Mouse (Mus musculus) ZHBTc4 (cell line): ENCODE data around the gene Clec4a1.

ENCODE experiments used
- DNase-seq: peaks from one replicate; pipeline ENCODE4 v3.0.0-alpha.2; 2011; ENCODE audit warnings: low read depth, low spot score

Gene Clec4a1

DNA sequence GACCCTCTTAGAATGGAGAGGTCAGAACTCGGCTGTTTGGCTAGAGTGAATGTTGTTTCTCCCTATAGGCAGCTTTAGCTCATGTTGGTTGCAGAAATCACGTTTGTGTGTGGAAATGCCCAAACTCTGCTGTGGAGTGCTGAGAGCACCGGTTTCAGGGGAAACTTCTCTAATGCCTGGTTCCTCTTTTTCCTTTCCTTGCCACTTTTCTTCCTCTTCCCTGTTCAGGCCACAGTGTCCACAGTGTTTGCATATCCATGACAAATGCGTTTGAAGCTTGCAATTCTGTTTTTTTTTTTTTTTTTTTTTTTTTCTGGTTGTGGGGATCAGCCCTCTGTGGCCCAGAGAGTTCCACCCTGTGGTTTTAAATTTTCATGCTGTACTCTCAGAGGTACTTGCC is at the start of gene Clec4a1:
Clec4a1 (plus strand) TSS at position 398 of the 400 bp plus-strand sequence.
- DNase-seq, result no peak

DNA sequence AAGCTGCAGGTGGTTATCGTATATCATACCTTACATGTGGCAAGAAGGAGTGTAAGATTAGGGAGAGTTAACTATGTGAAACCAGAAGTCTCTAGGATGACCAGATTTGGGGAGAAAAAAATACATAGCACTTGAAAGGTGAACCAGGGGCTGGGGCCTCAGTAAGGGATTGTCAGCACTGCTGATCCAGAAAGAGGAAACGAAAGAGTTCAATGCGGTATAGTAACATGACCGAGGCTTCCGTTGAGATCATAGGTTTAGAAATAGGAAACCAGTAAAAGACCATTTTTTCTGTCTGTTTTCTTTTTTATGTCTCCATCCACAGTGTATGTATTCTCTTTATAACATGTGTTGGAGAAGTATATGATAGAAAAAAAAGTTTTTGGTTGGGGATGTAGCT is 48.8 kb upstream of the Clec4a1 start:
- DNase-seq, result no peak

GRCm38 (mm10) chr6:122873871-122874719 is 47.6 kb upstream of the Clec4a1 start, which contains the start of gene Necap1:
Gene Necap1, plus strand, starts transcription at chr6:122874474.
- DNase-seq, result peak; percentile 97

GRCm38 (mm10) chr6:122874720-122875389 is 46.8 kb upstream of the Clec4a1 start:
- DNase-seq, result peak; percentile 55

DNA sequence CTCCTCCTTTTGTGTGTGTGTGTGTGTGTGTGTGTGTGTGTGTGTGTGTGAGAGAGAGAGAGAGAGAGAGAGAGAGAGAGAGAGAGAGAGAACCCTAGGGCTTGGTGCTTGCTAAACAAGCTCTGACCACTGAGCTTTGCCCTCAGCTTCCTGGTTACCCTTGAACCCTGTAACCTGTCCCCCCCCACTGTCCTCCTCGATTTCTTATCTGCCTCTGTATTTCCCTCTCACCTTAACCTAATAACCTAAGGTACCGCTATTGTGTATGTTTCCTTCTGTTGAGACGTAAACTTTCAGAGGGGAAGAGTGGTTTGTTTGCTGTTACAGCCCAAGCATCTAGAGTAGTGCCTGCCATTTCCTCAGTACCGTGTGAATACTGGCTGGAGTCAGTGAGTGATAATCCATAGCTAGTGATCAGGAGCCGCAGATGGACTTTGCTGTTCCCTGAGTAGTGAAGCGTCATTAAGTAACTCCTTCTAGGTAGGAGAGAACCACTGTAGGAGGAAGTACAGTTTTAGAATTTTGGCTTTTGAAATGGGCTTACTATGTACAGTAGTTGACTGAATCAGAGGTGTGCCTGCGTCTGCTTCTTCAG is 42.4 kb upstream of the Clec4a1 start:
- DNase-seq, result no peak

DNA sequence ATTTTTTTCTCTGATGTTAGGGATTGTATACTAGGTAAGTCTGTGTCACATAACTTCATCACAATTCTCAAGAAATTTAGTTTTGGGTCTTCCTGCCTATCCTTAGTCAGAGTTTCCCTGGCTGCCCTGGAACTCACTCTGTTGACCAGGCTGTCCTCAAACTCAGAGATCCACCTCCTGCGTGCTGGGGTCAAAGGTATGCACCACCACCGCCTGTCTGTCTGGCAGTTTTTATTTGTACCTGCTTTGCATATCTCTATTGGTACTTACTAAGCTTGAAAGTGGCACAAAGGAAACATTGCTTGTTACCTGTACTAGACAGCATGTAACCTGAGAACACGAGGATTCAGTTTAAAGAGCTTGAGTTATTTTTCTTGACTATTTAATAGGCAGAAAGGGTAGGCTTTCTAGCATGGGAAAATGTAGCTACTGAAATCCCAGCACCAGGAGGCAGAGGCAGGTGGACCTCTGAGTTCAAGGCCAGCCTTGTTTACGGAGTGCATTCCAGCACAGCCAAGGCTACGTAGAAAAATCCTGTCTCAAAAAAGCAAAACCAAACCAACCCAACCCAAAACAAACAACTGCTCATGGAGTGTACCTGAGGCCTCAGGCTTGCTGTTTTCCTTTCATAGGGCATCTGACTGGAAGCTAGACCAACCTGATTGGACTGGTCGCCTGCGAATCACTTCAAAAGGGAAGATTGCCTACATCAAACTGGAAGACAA is 41.7 kb upstream of the Clec4a1 start:
- no peak for DNase-seq

- no peak for DNase-seq
These were observed 40.4 kb upstream of the Clec4a1 start for GRCm38 (mm10) chr6:122881287-122881686.

DNA sequence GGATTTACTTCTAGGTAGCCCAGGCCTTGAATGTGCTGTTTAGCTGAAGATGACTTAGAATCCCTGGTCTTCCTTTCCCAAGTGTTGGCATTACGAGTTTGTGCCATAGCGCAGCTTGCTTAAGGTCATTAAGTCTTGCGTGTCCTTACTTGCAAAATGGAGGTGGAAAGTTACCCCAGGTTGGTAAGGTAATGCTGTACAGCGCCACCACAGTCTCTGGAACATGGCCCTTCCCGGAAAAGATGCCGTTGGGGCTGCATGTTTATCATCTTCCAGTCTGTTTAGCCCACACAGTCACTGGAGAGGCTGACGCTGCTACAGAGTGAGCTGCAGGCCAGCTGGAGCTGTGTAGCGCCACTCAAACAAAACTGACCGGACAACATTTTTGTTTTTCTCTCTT is 38.0 kb upstream of the Clec4a1 start:
- no peak for DNase-seq

DNA sequence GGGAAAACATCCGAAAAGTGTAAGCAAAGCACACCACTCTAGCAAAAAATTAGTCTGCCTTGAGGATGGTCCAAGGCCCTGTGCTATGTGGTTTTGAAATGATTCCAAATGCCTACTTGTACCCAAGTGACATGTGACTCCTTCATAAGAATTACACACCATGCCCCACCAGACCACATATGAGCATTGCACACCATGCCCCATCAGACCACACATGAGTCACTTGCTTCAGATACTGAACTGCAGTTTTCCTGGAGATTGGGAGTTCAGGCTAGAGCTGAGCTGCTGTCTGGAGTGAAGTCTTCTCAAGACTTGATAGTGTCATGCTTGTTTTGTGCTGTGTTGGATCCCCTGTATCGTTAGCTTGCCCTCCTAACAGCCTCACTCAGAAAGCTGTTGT is 32.0 kb upstream of the Clec4a1 start:
- no peak for DNase-seq

DNA sequence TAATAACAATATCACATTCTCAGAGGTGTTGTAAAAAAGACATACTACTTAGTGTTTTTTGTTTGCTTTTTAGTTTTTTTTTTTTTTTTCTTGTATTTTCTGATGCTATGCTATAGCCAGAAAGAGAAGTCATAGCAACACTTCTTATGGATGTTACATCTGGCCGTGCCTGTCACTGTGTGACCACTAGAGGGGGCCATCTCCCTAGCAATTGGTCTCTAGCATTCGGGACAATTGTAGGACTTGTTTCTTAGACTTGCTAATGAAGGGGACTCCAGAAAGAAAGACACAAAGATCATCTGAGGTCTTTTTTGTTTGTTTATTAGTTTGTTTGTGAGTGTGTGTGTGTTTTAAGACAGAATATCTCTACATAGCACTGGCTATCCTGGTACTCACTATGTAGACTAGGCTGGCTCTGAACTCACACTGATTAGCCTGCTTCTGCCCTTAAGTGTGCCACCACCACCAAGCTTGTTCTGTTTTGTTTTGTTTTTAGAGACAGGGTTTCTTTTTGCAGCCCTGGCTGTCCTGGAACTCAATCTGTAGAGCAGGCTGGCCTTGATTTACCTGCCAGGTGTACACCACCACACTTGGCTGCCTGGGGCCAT is 29.1 kb upstream of the Clec4a1 start:
- peak; percentile 88 for DNase-seq

- no peak for DNase-seq
These were observed 1.7 kb upstream of the Clec4a1 start for GRCm38 (mm10) chr6:122919922-122920321.

DNA sequence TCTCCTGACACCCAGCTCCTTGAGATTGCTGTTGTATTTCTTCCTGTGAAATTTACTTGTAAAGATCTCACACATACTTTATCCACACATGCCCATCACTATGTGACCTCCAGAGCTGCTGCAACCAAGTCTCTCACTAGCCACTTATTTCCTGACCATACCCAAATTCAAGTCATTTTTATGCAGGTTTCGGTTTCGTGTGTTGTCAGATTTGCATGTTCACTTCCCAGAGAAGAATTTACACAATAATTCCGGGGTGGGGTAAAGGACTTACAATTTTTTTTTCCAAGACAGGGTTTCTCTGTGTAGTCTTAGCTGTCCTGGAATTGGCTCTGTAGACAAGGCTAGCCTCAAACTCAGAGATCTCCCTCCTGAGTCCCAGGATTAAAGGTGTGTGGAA is 13.2 kb downstream of the Clec4a1 start:
- DNase-seq, result no peak

DNA sequence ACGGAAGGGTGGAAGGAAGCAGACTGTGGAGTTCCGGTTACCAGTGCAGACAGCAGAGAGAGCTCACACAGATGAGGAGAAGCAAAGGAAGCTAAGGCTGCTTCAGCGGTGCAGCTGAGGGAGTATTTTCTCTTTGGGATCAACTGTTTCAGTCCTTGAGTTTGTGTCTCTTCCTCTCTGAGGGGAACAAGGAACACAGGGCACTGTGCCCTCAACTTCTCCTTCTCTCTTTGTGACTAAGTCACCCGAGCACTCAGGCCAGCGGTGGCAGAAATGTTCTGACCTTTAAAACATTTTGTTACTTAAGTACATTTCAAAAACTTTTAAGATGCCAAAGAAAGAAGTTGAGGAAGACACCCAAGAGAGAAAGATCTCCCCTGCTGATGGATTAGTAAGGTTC is 18.0 kb downstream of the Clec4a1 start:
- DNase-seq, result no peak

DNA sequence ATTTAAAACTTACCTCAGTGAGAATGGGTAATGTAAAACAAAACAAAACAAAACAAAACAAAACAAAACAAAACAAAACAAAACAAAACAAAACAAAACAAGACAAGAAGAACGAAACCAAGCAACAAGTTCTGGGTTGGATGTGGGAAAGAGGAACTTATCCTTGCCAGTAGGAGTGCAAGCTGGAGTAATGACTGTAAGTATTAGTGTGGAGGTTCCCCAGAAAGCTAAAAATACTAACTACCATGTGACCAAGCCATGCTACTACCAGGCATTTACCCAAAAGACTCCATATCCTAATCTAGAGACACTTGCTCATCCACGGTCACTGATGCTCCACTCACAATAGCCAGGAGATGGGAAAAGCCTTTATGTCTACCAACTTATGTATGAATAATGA is 25.1 kb downstream of the Clec4a1 start:
- no peak for DNase-seq

- DNase-seq, result no peak
These were observed 30.8 kb downstream of the Clec4a1 start, which contains the start of gene Clec4a3 for GRCm38 (mm10) chr6:122952401-122952800. Gene Clec4a3, plus strand, starts transcription at chr6:122952515.

DNA sequence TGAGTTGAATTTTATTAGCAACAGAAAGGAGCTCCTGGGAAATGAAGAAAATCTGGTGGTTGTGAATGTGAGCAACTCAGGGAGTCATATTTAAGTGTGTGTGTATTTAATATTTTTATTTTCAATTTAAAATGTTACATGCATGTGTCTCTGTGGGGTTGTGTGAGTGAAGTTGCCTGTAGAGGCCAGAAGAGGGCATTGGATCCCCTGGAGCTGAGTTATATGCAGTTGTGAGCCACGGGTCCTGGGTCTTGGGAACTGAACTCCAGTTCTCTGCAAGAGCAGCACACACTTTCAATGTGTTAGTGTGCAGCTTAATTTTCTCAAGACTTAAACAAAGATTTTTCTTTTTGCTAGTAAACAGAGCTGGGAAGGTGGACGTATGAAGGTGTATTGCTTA is 42.9 kb downstream of the Clec4a1 start:
- peak; percentile 19 for DNase-seq

- DNase-seq, result no peak
These were observed 47.4 kb downstream of the Clec4a1 start for GRCm38 (mm10) chr6:122969048-122969447.
